Mouse (Mus musculus) gastrocnemius, postnatal 10 days (tissue): ENCODE data around the gene Rps18. TPM values are rescaled to one million over a fixed set of nuclear protein-coding genes. Genes with fewer than 3 reads are reported as not detected.
"Not testable (repeated sequence)": the region's sequence is repeated elsewhere in the genome, so short reads cannot be mapped to it uniquely, and the experiment has no call there.

Experiments
- DNase-seq: peaks from one replicate; pipeline ENCODE4 v3.0.0; 2021; ENCODE audit warnings: mixed read lengths
- long read RNA-seq, 2 experiments: library from polyadenylated mRNA; stranded (forward); transcript quantifications; one replicate each; pipeline ENCODE4 v2.0.0; 2021
- total RNA-seq, 2 experiments: library from RNA; stranded (reverse); gene quantifications; 2 replicates each; pipeline ENCODE4 v1.2.3; 2021

Gene Rps18
- 100 to 1,000 TPM; 649 to 675 TPM for total RNA-seq
- long read RNA-seq, experiment 1, transcript Rps18-201 (5 exons, 560 nt), result major isoform, 129 of 133 reads
- long read RNA-seq, experiment 1, partial matches to known transcripts, result 1 of 133 reads
- long read RNA-seq, experiment 1, other reads (novel, unspliced or antisense), result 2 of 133 reads
- long read RNA-seq, experiment 2, transcript Rps18-201 (5 exons, 560 nt), result major isoform, 117 of 121 reads
- long read RNA-seq, experiment 2, partial matches to known transcripts, result 0 of 121 reads
- long read RNA-seq, experiment 2, other reads (novel, unspliced or antisense), result 3 of 121 reads

GRCm38 (mm10) chr17:33955555-33956214 lies at the start of gene Rps18, which contains the start of gene Vps52:
TSS of gene Rps18 (minus strand) at chr17:33956001.
TSS of gene Vps52 (plus strand) at chr17:33955812.
- peak; percentile 89 for DNase-seq

GRCm38 (mm10) chr17:34003426-34003825 lies 47.6 kb upstream of the Rps18 start:
- no peak for DNase-seq

DNA sequence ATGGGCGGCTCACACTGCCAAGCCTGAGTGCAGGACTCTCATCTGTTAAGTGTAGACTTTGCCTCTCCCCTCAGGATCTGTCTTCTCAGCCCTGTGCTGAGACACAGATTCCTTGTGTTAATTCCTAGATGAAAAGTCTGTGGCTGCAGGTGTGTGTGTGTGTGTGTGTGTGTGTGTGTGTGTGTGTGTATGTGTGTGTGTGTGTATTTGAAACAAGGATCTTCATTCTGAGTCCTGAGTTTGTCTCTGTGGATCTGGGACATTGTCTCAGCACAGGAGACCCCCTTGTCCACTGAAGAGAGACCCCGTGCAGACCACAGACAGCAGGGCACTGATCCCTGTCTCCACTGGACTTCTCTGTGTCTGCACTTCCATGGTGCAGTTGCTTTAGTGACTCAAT lies 45.0 kb upstream of the Rps18 start:
- DNase-seq, result not testable (repeated sequence)

GRCm38 (mm10) chr17:34000150-34000537 lies 44.3 kb upstream of the Rps18 start, which contains the start of gene H2-K1:
TSS of gene H2-K1 (minus strand) at chr17:34000347.
- DNase-seq, result peak; percentile 80

GRCm38 (mm10) chr17:33999341-34000149 lies 43.7 kb upstream of the Rps18 start:
- peak; percentile 42 for DNase-seq

DNA sequence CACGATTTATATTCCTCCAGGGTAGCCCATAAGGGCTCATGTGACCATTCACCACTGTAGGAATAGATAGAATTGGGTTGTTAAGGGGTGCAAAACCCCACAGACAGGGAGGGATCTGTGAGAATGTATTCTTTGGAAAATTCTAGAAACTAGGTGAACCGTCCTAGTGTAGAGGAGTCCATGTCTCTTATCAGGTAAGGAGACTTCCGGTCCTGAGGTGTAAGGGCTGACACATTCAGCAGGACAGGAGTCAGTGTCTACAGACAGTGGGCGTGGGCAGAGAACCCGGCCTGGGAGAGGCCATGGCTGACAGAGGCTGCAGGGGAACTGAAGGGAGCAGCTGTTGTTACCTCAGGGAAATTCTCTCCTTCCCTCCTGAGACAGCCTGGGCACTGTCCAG lies 42.9 kb upstream of the Rps18 start:
- DNase-seq, result not testable (repeated sequence)

DNA sequence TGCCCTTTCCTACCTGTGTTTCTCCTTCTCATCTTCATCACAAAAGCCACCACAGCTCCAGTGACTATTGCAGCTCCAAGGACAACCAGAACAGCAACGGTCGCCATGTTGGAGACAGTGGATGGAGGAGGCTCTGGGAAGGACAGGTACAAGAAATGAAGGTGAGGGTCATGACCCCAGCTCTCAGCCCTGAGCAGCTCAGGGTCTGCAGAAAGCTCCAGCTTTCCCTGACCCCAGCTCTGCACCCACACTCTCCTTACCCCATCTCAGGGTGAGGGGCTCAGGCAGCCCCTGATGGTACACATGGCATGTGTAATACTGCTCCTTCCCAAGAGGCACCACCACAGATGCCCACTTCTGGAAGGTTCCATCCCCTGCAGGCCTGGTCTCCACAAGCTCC lies 41.2 kb upstream of the Rps18 start:
- not testable (repeated sequence) for DNase-seq

GRCm38 (mm10) chr17:33995651-33996050 lies 39.9 kb upstream of the Rps18 start:
- no peak for DNase-seq

- DNase-seq, result no peak
Observed at GRCm38 (mm10) chr17:33994959-33995358, 39.2 kb upstream of the Rps18 start.

DNA sequence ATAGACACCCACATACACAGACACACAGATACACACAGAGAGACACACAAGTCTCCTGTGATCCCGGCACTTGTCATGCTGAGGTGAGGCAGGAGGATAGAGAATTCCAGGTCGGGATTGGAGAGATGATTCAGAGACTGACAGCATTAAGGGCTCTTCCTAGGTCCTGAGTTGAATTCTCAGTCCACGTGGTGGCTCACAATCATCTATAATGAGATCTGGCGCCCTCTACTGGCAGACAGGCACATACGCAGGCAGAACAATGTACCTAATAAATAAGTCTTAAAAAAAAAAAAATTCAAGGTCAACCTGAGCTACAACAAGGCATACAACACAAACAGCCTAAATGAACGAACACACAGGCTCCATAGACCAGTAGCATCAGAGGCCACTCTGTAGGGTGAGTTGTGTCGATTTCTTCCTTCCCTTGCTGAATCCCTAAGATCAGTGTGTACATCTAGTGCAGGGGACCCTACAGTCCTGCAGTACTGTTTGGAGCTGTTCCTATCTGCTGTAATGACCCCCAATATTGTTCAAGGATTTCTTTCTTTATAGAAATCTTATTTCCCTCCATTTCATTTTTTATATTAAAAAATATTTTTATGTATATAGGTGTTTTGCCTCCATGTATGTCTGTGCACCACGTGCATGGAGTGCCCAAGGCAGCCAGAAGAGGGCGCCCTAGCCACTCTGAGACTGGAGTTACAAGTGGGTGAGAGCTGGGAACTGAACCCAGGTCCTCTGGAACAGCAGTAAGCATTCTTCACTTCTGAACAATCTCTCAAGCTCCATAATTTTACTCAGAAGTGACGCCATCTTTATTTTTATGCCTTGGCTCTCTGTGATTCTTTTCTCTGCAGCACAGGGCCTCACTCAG lies 36.2 kb upstream of the Rps18 start:
- DNase-seq, result peak; percentile 61

DNA sequence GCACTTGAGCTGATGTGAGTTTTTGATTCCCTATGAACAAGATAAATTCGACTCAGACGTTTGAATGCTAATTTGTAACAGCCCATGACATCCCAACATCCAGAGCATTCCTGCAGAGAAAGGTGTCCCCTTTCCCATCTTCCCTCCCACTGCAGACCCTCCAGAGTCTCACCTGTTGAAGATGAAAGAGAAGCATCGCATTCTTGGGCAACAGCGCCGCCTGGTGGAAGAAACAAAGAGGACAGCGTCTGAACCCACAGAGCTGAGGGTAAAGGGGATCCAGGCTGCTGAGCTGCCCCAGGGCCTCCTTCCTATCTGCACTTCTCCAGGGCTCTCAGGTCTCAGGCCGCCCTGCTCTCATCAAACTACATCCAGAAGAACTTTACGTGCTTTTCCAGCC lies 26.3 kb upstream of the Rps18 start:
- peak; percentile 60 for DNase-seq

- peak; percentile 71 for DNase-seq
Observed at GRCm38 (mm10) chr17:33981192-33981909, 25.6 kb upstream of the Rps18 start.

DNA sequence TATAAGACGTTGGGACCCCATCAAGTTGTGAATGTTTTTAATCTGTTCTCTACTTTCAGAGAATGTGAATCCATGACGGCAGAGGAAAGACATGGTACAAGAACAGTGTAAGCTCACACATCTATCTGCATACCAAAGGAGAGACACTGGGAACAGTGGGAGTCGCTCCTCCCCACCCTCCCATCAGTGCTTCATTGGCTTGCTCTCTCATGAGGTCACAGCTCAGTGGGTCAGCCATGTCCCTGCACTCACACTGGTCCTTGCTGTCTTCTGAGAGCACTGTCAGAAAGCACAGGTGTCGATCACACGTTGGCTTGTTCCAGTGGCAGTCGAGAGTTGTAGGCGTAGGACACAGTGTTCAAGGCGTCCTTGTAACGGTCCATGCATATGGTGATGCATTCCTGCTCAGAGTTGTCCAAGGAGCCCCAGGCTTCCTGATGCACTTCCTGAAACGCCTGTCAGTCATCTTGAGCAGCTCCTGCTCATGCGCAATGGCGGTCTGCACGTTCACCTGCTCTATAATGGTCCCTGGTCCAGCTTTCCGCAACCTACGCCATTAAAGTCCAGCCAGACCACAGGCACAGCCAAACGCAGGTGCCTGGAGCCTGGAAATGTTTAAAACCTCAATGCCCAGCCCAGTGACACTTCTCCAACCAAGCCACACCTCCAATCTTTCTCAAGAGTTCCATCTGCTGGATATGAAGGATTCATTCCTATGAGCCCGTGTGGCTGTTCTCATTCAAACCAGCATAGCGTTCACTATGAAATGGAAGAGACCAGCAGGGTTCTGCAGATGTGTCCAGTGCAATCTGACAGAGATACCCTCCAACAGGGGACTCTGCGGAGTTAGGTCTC lies 24.6 kb upstream of the Rps18 start:
- no peak for DNase-seq

DNA sequence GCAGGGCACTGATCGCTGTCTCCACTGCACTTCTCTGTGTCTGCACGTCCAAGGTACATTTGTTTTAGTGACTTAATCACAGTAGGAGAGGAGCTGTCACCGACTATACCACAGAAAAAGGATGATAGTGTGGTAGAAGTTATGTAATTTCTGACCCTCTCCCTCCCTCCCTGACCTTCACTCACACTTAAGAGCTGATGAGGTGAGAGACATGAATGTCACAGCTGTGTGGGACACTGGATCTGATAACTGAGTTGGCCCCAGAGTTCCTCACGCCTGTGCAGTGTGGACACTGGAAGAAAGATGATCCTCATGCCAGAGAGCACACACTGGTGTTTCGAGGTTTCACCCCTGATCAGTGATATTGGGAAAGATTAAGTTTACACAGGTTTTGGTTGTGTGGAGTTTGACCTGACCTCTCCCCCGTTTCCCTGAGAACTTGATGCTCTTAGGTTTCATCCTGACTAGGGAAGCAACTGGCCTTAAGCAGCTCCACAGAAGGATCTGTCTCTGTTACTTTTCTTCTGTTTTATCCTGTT lies 23.8 kb upstream of the Rps18 start:
- no peak for DNase-seq

GRCm38 (mm10) chr17:33978631-33979031 lies 22.8 kb upstream of the Rps18 start:
- peak; percentile 54 for DNase-seq

DNA sequence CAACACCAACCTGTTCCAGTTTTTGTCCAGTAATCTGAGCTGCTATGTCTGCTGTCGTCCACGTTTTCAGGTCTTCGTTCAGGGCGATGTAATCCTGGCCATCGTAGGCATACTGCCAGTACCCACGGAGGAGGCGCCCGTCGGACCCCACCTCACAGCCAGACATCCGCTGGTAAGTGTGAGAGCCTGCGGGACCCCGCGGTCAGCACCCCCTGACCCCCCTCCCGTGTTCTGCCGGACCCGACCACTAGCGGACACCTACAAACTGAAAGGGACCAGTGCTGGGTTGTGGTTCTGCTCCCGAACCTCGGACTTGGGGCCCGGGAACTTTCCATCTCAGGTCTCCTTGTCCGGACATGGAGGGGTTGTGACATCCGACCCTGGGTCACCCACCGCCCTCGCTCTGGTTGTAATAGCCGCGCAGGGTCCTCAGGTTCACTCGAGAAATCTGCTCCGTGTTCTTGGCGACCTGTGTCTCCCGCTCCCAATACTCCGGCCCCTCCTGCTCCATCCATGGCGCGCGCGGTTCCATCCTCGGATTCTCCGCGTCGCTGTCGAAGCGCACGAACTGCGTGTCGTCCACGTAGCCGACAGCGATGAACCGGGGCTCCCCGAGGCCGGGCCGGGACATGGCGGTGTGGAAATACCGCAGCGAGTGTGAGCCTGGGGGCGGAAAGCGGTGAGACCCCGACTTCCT lies 22.2 kb upstream of the Rps18 start:
- no peak for DNase-seq

DNA sequence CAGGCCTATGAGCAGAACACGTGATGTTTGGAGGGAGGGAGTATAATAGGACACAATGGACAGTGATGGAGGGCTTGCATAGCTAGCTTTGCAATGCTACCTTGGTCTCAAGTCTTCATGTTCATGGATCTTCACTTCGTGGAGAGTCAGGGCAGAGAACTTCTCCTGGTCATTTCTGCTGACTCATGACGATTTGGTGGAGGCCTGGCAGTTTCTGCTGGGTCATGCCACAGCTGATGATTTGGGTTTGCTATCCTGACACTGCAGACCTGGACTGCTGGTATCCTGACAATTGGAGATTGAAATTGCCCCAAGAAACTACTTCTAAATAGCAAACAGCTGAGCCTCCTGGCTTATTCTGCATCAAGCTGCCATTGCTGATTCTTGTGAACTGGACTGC lies 17.8 kb upstream of the Rps18 start:
- DNase-seq, result no peak

DNA sequence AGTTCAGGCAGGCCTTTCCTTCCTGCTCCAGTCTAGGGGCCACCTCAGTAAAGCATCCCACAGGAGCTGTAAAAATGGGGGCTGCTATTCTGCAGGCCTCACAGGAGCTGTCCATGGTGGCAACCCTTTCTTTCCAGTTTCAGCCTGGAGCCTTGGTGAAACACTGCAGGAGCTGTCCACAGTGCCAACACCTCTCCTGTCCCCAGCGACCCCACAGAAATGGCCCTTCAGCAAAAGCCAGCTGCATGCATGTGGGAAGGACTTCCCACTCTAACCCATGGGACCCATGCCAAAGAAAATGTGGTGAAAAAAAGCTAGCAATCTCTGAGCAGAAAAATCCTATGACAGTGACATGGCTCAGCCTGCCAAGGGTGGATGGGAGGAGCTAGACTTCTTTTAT lies 16.9 kb upstream of the Rps18 start:
- DNase-seq, result no peak

- no peak for DNase-seq
Observed at GRCm38 (mm10) chr17:33969394-33969793, 13.6 kb upstream of the Rps18 start.
